In genomic region chr12:76545786-76546370, GRCm38 (mm10) we compare ENCODE assay signal across 9 mouse cellular contexts. TPM values are rescaled to one million over a fixed set of nuclear protein-coding genes. Genes with fewer than 3 reads are reported as not detected.
DNase-seq lines count a peak whose midpoint lies in the region; ATAC-seq lines count a peak whose summit lies in the region.
"Had no signal": no experiment of that assay in that cellular context is flagged by ENCODE, and none has a peak within 500 bp of the region (broad histone marks: within the 10 kb centered on the region; RNA-seq: fewer than 3 reads in every experiment).

No protein-coding gene starts in this region.

- peak; percentile 88 for ATAC-seq in frontal cortex, adult (ENCODE audit: low TSS enrichment)
- no peak for ATAC-seq in embryonic facial prominence, embryonic 13.5 days (ENCODE audit: insufficient number of reproducible peaks, insufficient read depth, low FRiP score, low TSS enrichment, low read depth)
- ATAC-seq in limb, embryonic 15.5 days (ENCODE audit: insufficient number of reproducible peaks, low FRiP score, low TSS enrichment, low read depth): no peak

- H3K27me3 ChIP-seq in embryonic facial prominence, embryonic 13.5 days: peaks cover 42% of the 10 kb centered on the region
- no peaks in the 10 kb centered on the region for H3K27me3 ChIP-seq in limb, embryonic 15.5 days

- 40% methylated on average over 15 of the region's 15 CpGs for WGBS in embryonic facial prominence, embryonic 13.5 days
- WGBS in limb, embryonic 15.5 days: 48% methylated on average over 15 of the region's 15 CpGs

- no peak overlapping the region for H3K27ac ChIP-seq in embryonic facial prominence, embryonic 13.5 days
- no peak overlapping the region for H3K27ac ChIP-seq in limb, embryonic 15.5 days

- H3K9ac ChIP-seq in embryonic facial prominence, embryonic 13.5 days: no peak overlapping the region
- no peak overlapping the region for H3K9ac ChIP-seq in limb, embryonic 15.5 days

- no peak for DNase-seq in frontal cortex, postnatal 10 days (ENCODE audit: low spot score in 2 of 2)
- DNase-seq in left cerebral cortex, adult 18-20 months (ENCODE audit: low spot score in 2 of 2): peak; percentile 30 to 45
- DNase-seq in left cerebral cortex, adult 11 months (ENCODE audit: low spot score): no peak
- no peak for DNase-seq in cerebellum, postnatal 25 days
- DNase-seq in thymus, postnatal 14 days: no peak
- DNase-seq: cerebellum, adult 9-10 months had no signal

- H3K4me2 ChIP-seq in embryonic facial prominence, embryonic 13.5 days: peak overlapping the region; percentile 57
- H3K4me2 ChIP-seq in limb, embryonic 15.5 days: peak overlapping the region; percentile 45

- H3K9me3 ChIP-seq in embryonic facial prominence, embryonic 13.5 days: no peaks in the 10 kb centered on the region
- H3K9me3 ChIP-seq in limb, embryonic 15.5 days: no peaks in the 10 kb centered on the region

- peaks cover 45% of the 10 kb centered on the region for H3K4me1 ChIP-seq in embryonic facial prominence, embryonic 13.5 days
- peaks cover 47% of the 10 kb centered on the region for H3K4me1 ChIP-seq in limb, embryonic 15.5 days

- H3K4me3 ChIP-seq in embryonic facial prominence, embryonic 13.5 days: no peak overlapping the region
- H3K4me3 ChIP-seq in limb, embryonic 15.5 days: 0 out of 2 replicates have a peak overlapping the region, but pooled peaks have one; percentile 18

- no peaks in the 10 kb centered on the region for H3K36me3 ChIP-seq in embryonic facial prominence, embryonic 13.5 days
- H3K36me3 ChIP-seq in limb, embryonic 15.5 days: no peaks in the 10 kb centered on the region

RNA-seq across cellular contexts. Expression of gene Plekhg3, which starts 15.2 kb away (rescaled TPM):
- 10 to 100 TPM; 12.6 to 14.5 TPM for total RNA-seq in left cerebral cortex, adult 18-20 months (2021)
- polyA plus RNA-seq in embryonic facial prominence, embryonic 13.5 days (2015; fragmentation: Nextera tagmentation; extraction: Ambion mirVana): 5.7 and 6.5 TPM in 2 replicates
- 6.0 and 8.0 TPM in 2 replicates for polyA plus RNA-seq in limb, embryonic 15.5 days (2015; fragmentation: Nextera tagmentation; extraction: Ambion mirVana)

Comparison
In these comparisons a context has a peak if more than half of its experiments do, and no peak if none do; other contexts are left out.
1. DNase-seq: peak in left cerebral cortex, adult 18-20 months (2 of 2); none in frontal cortex, postnatal 10 days (0 of 2), left cerebral cortex, adult 11 months (single experiment), cerebellum, postnatal 25 days (0 of 2) and thymus, postnatal 14 days (single experiment).